Mouse (Mus musculus) intestine, postnatal 0 days (tissue): ENCODE measurements at regions not wholly inside any gene's neighbourhood (a gene's known extent, or its start where the extent isn't known, plus 50 kb on each side); places are given as distances from the start of the nearest gene placed in this dataset.
A peak's percentile ranks its signal among the peaks of the same experiment; 100 is the strongest.
"Not testable (repeated sequence)": the region's sequence is repeated elsewhere in the genome, so short reads cannot be mapped to it uniquely, and the experiment has no call there.

Experiments used
- ATAC-seq: fragments of 200-750 bp; cut with Nextera tagmentation; 2 replicates; pipeline ENCODE4 v1.8.0; 2017; ENCODE audit warnings: mild to moderate bottlenecking, moderate TSS enrichment, moderate library complexity
- H3K27ac ChIP-seq: fragments of 300-500 bp; sonication (generic); 2 replicates; pipeline ENCODE4 v1.5.1; 2014; ENCODE audit warnings: mild to moderate bottlenecking, low read depth, low read length, moderate library complexity
- H3K27me3 ChIP-seq: fragments of 300-500 bp; sonication (generic); replicated peaks from 2 replicates; pipeline ENCODE4 v1.6.1; 2014; ENCODE audit warnings: low read length, mixed read lengths; ENCODE audit not compliant: control insufficient read depth, insufficient read depth
- H3K36me3 ChIP-seq: fragments of 300-500 bp; sonication (generic); 2 replicates; pipeline ENCODE4 v1.6.1; 2014; ENCODE audit warnings: mild to moderate bottlenecking, moderate library complexity; ENCODE audit not compliant: control insufficient read depth, insufficient read depth
- H3K4me1 ChIP-seq: fragments of 300-500 bp; sonication (generic); replicated peaks from 2 replicates; pipeline ENCODE4 v1.6.1; 2014; ENCODE audit warnings: antibody characterized with exemption, low read length, mixed read lengths; ENCODE audit not compliant: control insufficient read depth, insufficient read depth
- H3K4me2 ChIP-seq: fragments of 300-500 bp; sonication (generic); replicated peaks from 2 replicates; pipeline ENCODE4 v1.6.1; 2014; ENCODE audit warnings: low read depth, mild to moderate bottlenecking, moderate library complexity
- H3K4me3 ChIP-seq: fragments of 300-500 bp; sonication (generic); 2 replicates; pipeline ENCODE4 v1.5.1; 2014; ENCODE audit warnings: low read depth, low read length
- H3K9ac ChIP-seq: fragments of 300-500 bp; sonication (generic); 2 replicates; pipeline ENCODE4 v1.6.1; 2014; ENCODE audit warnings: mild to moderate bottlenecking, low read depth, low read length
- H3K9me3 ChIP-seq: fragments of 300-500 bp; sonication (generic); 2 replicates; pipeline ENCODE4 v1.6.1; 2016; ENCODE audit warnings: mixed run types; ENCODE audit not compliant: control insufficient read depth
- CTCF ChIP-seq: sonication (generic); IDR thresholded peaks from 2 replicates; pipeline ENCODE4 v1.5.1; 2016; ENCODE audit warnings: low read depth, mild to moderate bottlenecking, control low read depth, antibody characterized with exemption, moderate library complexity
- WGBS: fragments of 180-500 bp; shearing (Covaris S2); extraction: QIAGEN DNeasy Blood & Tissue Kit; methylation state at CpG from one replicate; pipeline ENCODE4 v1.1.7; 2014; 5-methylcytosine and 5-hydroxymethylcytosine counted together

DNA sequence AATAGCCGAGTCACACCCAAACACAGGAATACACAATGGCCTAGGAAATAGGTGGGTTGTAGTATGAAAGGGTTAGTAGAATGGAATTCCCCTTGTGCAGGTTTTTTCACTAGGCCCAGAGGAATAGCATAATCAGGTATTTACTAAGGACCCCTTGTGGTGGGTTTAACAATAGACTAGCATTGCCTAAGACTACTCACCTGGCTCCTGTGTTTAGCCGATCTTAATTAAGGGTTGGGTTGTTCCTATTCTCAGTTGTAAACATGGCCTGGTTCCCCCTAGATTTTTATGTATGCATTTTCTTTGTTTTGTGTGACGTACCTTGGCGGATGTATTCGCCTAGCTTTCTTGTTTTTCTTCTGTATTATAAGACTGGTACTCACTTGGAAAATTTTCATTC is 90.8 kb upstream of the Srd5a2 start:
- 90% methylated on average over 5 of the region's 5 CpGs for WGBS
- not testable (repeated sequence) for H3K36me3 ChIP-seq, H3K4me3 ChIP-seq, H3K4me2 ChIP-seq, H3K9me3 ChIP-seq, H3K27me3 ChIP-seq, H3K27ac ChIP-seq, H3K4me1 ChIP-seq, ATAC-seq, H3K9ac ChIP-seq

DNA sequence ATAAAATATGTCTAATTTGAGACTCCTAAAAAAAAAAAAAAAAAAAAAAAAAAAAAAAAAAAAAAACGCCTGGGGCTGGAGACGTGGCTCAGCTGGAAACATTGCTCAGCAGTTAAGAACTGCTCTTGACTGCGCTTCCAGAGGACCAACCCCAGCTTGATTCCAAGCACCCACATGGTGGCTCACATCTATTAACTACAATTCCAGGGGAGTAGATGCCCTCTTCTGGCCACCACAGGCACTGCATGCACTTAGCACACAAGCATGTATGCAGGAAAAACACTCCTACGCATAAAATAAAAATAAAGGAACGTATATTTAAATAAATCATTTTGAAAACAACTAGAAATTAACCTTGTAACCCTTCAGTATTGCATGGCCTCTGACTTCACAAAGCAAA is 87.3 kb upstream of the Srd5a2 start:
- Histone ChIP-seq H3K36me3 (no peaks in the 10 kb centered on the region), H3K4me2 (no peak overlapping the region), H3K4me3 (no peak overlapping the region), H3K27ac (no peak overlapping the region), H3K27me3 (no peaks in the 10 kb centered on the region), H3K9me3 (no peaks in the 10 kb centered on the region), H3K4me1 (no peaks in the 10 kb centered on the region), H3K9ac (no peak overlapping the region)
- TF ChIP-seq CTCF, result peak; percentile 60
- 75% methylated on average over 5 of the region's 5 CpGs for WGBS
- no peak for ATAC-seq

DNA sequence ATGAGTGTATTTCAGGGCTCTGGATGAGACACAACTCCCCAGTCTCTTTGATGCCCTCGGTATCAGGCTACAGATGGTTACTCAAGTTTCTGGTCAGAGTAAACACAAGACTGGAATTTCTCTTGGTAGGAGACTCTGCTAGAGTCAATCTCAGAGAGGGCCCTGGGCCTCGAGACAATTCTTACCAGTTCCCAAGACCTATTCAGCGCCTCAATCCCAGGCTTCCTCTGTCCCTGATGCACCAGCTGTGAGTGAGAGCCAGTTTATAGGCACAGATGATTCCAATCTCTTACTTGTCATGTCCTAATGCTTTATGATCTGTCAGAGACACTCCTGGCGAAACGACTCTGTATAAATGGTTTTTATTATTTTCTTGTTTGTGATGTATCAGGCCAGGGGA is 83.8 kb upstream of the Srd5a2 start:
- no peaks in the 10 kb centered on the region for H3K36me3 ChIP-seq
- no peaks in the 10 kb centered on the region for H3K27me3 ChIP-seq
- H3K9ac ChIP-seq, result no peak overlapping the region
- no peaks in the 10 kb centered on the region for H3K4me1 ChIP-seq
- no peaks in the 10 kb centered on the region for H3K9me3 ChIP-seq
- WGBS, result 53% methylated on average over 5 of the region's 5 CpGs
- no peak overlapping the region for H3K27ac ChIP-seq
- ATAC-seq, result no peak
- H3K4me2 ChIP-seq, result no peak overlapping the region
- H3K4me3 ChIP-seq, result no peak overlapping the region
- no peak for TF ChIP-seq CTCF

DNA sequence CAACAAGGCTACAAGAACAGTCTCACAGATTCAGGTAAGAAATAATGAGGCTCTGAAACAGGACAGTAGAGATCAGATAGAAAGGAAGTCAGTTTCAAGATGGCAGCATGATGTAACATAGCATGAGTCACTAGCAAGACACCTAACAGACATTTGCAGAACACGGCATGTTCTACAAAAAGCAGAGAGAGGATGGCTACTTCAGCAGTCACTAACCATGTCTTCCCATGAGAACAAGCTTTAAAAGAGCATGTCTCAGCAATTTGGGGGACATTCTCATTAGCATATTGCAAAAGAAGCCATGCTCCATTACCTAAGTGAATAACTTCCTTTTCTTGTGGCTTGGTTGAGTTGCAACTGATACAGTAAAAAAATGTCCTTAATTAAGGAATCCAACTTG is 75.2 kb upstream of the Srd5a2 start:
- no peaks in the 10 kb centered on the region for H3K36me3 ChIP-seq
- no peak overlapping the region for H3K4me2 ChIP-seq
- WGBS, result 93% methylated on average over 1 of the region's 1 CpGs
- H3K9me3 ChIP-seq, result no peaks in the 10 kb centered on the region
- H3K27me3 ChIP-seq, result no peaks in the 10 kb centered on the region
- H3K4me3 ChIP-seq, result no peak overlapping the region
- ATAC-seq, result no peak
- H3K27ac ChIP-seq, result no peak overlapping the region
- H3K4me1 ChIP-seq, result no peaks in the 10 kb centered on the region
- no peak for TF ChIP-seq CTCF
- H3K9ac ChIP-seq, result no peak overlapping the region

DNA sequence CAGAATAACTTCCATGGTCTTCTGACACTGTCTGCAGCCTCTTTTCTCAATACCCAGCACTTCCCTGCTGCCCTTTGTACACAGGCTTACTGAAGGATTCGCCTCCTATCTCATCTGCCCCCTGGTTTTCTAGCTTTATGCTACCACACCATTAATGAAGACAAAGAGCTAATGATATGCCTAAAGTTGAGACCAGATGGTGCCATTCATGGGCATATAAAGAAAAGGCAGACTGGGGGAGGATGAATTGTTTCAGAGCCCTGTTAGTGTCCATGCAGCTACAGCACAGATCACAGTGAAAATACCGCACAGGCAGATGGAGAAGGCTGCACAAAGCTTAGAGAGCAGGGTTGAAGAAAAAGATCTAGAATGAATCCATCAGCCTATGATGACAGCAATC is 73.3 kb upstream of the Srd5a2 start:
- Histone ChIP-seq H3K27ac (no peak overlapping the region), H3K36me3 (no peaks in the 10 kb centered on the region), H3K4me3 (no peak overlapping the region), H3K27me3 (no peaks in the 10 kb centered on the region), H3K9ac (no peak overlapping the region), H3K9me3 (no peaks in the 10 kb centered on the region), H3K4me1 (no peaks in the 10 kb centered on the region), H3K4me2 (no peak overlapping the region)
- 88% methylated on average over 2 of the region's 2 CpGs for WGBS
- no peak for ATAC-seq
- TF ChIP-seq CTCF, result no peak
